Mouse (Mus musculus) embryonic facial prominence, embryonic 13.5 days (tissue): ENCODE data around the gene Skor1. TPM values are rescaled to one million over a fixed set of nuclear protein-coding genes. Genes with fewer than 3 reads are reported as not detected.

Experiments used
- ATAC-seq: fragments of 200-750 bp; cut with Nextera tagmentation; 2 replicates; pipeline ENCODE4 v1.8.0; 2017; ENCODE audit warnings: low read depth; ENCODE audit not compliant: insufficient number of reproducible peaks, insufficient read depth, low FRiP score, low TSS enrichment
- H3K27ac ChIP-seq: fragments of 300-500 bp; sonication (generic); 2 replicates; pipeline ENCODE4 v1.5.1; 2015; ENCODE audit warnings: moderate library complexity, mild to moderate bottlenecking, inconsistent platforms
- H3K27me3 ChIP-seq: fragments of 300-500 bp; sonication (generic); 2 replicates; pipeline ENCODE4 v1.6.1; 2015; ENCODE audit warnings: mild to moderate bottlenecking, inconsistent platforms
- H3K36me3 ChIP-seq: fragments of 300-500 bp; sonication (generic); 2 replicates; pipeline ENCODE4 v1.6.1; 2015; ENCODE audit warnings: mild to moderate bottlenecking, inconsistent platforms
- H3K4me1 ChIP-seq: fragments of 300-500 bp; sonication (generic); 2 replicates; pipeline ENCODE4 v1.6.1; 2015; ENCODE audit warnings: inconsistent platforms
- H3K4me2 ChIP-seq: fragments of 300-500 bp; sonication (generic); 2 replicates; pipeline ENCODE4 v1.6.1; 2015; ENCODE audit warnings: moderate library complexity, mild to moderate bottlenecking, inconsistent platforms
- H3K4me3 ChIP-seq: fragments of 300-500 bp; sonication (generic); 2 replicates; pipeline ENCODE4 v1.5.1; 2015; ENCODE audit warnings: mild to moderate bottlenecking, inconsistent platforms
- H3K9ac ChIP-seq: fragments of 300-500 bp; sonication (generic); 2 replicates; pipeline ENCODE4 v1.6.1; 2015; ENCODE audit warnings: mild to moderate bottlenecking, inconsistent platforms
- H3K9me3 ChIP-seq: fragments of 300-500 bp; sonication (generic); 2 replicates; pipeline ENCODE4 v1.6.1; 2016; ENCODE audit warnings: inconsistent platforms
- WGBS: fragments of 180-500 bp; shearing (Covaris S2); methylation state at CpG from one replicate; pipeline ENCODE4 v1.1.7; 2015; ENCODE audit warnings: mixed read lengths; 5-methylcytosine and 5-hydroxymethylcytosine counted together
- polyA plus RNA-seq: library from polyadenylated mRNA; unstranded; fragments of >200 nt; fragmentation: Nextera tagmentation; extraction: Ambion mirVana; gene quantifications from 2 replicates; pipeline ENCODE4 v1.2.1, GENCODE M21; 2015

Skor1 gene
- polyA plus RNA-seq, 1 experiment from 2014 or later = 0.58 TPM

DNA sequence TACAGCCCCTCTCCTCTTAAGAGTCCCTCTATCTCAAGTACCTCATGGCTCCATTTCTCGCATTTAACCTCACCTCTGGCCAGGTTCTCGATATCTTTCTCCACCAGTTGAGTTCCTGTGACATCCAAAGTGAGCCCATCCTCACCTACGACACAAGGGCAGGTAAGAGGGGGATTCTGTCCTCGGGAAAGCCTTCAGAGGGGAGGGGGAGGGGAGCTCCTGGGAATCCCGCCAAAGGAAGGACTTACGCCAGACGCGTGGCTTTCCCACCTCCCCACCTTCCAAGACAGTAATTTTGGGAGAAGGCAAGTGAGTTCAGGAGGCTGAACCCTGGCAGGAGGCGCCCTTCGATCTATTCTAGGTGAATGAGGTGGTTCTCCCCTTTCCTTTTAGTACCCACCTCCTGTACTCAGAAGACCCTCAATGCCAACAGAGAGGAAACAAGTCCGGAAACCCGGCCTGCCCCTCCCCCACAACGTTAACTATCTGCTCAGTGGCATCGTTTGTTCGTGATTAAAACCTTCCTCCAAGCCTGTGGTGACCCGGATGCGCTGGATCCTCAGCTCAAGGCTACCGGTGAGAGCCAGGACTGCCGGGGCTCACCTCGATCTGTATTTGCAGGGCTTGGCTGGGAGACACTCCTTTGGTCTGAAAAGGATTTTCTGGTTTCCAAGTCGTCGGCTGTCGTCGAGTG, 7.0 kb downstream of the Skor1 start:
- H3K4me1 ChIP-seq = peaks cover 75% of the 10 kb centered on the region
- 1% methylated on average over 24 of the region's 24 CpGs for WGBS
- H3K36me3 ChIP-seq = no peaks in the 10 kb centered on the region
- H3K9ac ChIP-seq = no peak overlapping the region
- no peak for ATAC-seq
- H3K4me3 ChIP-seq = peak overlapping the region; percentile 25; the same call in 1 of the 2 replicates
- no peak overlapping the region for H3K27ac ChIP-seq
- H3K27me3 ChIP-seq = peaks cover 100% of the 10 kb centered on the region
- H3K4me2 ChIP-seq = peak overlapping the region; percentile 47
- no peaks in the 10 kb centered on the region for H3K9me3 ChIP-seq

DNA sequence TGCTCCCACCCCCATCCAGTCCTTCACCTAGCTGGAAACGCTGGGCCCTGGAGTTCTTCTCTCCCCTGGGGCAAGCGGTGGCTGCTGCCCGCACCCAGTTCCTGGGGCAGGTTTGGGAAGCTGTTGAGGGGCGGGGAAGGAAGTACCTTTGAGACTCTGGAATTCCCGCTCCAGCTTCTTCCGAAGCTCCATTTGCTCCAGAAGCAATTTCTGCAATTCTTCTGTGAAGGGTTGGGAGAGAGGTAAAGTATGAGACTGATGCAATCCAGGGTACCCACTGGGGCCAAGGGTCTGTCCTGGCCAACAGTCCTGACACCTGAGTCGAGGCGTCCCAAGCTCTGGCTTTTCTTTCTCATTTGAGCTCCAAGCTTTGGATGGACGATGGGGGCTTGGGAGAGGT, 8.6 kb downstream of the Skor1 start:
- no peaks in the 10 kb centered on the region for H3K36me3 ChIP-seq
- H3K27me3 ChIP-seq = peaks cover 99% of the 10 kb centered on the region
- ATAC-seq = no peak
- no peaks in the 10 kb centered on the region for H3K9me3 ChIP-seq
- H3K4me2 ChIP-seq = no peak overlapping the region
- H3K4me1 ChIP-seq = peaks cover 72% of the 10 kb centered on the region
- no peak overlapping the region for H3K27ac ChIP-seq
- H3K9ac ChIP-seq = no peak overlapping the region
- peak overlapping the region; percentile 2; the same call in 1 of the 2 replicates for H3K4me3 ChIP-seq
- WGBS = 1% methylated on average over 9 of the region's 9 CpGs

DNA sequence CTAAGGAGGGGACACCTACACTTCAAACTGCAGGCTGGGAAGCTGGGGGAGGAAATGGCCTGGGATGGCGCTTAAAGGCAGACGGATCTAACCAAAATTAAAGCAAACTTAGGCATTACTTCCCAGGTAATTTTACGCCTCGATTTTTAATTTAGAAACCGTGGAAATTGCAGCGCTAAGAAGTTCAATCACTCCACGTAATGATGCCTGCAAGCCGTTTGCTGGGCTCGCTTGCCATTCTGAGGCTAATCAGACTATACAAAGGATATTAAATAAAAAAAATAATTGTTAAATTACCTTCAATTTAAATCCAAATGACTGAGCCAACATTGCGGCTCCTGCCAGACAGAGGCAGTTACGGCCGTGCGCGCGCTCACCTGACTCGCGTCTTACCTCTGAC, 9.1 kb downstream of the Skor1 start:
- no peak for ATAC-seq
- WGBS = 2% methylated on average over 17 of the region's 17 CpGs
- Histone ChIP-seq H3K4me1 (peaks cover 72% of the 10 kb centered on the region), H3K27me3 (peaks cover 99% of the 10 kb centered on the region), H3K4me3 (0 out of 2 replicates have a peak overlapping the region, but pooled peaks have one; percentile 2), H3K4me2 (no peak overlapping the region), H3K9ac (no peak overlapping the region), H3K36me3 (no peaks in the 10 kb centered on the region), H3K27ac (no peak overlapping the region), H3K9me3 (no peaks in the 10 kb centered on the region)

DNA sequence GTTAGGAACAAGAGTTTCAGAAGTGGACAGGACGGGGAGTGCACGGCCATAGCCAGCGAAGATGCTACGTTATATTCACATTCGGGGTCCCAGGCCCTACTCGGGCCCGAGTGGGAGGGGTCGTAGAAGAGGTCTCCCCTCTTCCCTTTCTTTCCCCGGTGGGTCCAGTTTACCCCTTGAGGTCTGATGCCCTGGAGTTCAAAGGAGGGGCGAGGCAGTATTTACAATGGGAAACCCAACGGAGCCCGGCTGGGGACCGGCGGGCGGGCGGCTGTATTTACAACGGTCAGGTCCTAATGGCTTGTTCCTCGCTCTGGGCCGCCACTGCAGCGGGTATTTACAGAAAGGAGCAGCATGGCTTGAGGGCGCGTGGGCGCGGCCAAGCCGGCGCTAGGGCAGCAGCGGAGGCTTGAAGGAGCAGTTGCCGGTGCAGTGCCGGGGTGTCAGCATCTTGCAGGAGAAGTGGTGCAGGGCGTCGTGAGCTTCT, 10.2 kb downstream of the Skor1 start:
- Histone ChIP-seq H3K27me3 (peaks cover 99% of the 10 kb centered on the region), H3K27ac (no peak overlapping the region), H3K4me2 (peak overlapping the region; percentile 44), H3K4me3 (peak overlapping the region; percentile 27), H3K36me3 (no peaks in the 10 kb centered on the region), H3K4me1 (peaks cover 72% of the 10 kb centered on the region), H3K9me3 (no peaks in the 10 kb centered on the region), H3K9ac (no peak overlapping the region)
- no peak for ATAC-seq
- under 1% methylated on average over 31 of the region's 31 CpGs for WGBS

DNA sequence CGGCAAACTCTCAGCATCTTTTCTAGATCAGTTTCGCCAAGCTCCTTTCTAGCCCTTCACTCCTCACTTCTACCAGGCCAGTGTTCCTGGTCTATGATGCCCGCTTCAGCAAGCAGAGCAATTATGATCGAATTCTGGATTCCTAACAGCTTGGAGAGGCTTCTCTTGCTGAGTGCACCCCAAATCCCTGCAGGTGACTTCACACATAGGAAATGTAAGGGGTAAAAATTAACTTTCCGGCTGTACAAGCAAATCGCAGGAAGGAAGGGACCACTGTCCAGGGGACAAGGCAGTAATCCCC, 11.2 kb downstream of the Skor1 start:
- no peak overlapping the region for H3K27ac ChIP-seq
- no peak overlapping the region for H3K4me3 ChIP-seq
- H3K36me3 ChIP-seq = no peaks in the 10 kb centered on the region
- no peaks in the 10 kb centered on the region for H3K9me3 ChIP-seq
- H3K4me2 ChIP-seq = no peak overlapping the region
- 4% methylated on average over 6 of the region's 6 CpGs for WGBS
- H3K4me1 ChIP-seq = peaks cover 65% of the 10 kb centered on the region
- H3K27me3 ChIP-seq = peaks cover 92% of the 10 kb centered on the region
- ATAC-seq = no peak
- H3K9ac ChIP-seq = no peak overlapping the region

DNA sequence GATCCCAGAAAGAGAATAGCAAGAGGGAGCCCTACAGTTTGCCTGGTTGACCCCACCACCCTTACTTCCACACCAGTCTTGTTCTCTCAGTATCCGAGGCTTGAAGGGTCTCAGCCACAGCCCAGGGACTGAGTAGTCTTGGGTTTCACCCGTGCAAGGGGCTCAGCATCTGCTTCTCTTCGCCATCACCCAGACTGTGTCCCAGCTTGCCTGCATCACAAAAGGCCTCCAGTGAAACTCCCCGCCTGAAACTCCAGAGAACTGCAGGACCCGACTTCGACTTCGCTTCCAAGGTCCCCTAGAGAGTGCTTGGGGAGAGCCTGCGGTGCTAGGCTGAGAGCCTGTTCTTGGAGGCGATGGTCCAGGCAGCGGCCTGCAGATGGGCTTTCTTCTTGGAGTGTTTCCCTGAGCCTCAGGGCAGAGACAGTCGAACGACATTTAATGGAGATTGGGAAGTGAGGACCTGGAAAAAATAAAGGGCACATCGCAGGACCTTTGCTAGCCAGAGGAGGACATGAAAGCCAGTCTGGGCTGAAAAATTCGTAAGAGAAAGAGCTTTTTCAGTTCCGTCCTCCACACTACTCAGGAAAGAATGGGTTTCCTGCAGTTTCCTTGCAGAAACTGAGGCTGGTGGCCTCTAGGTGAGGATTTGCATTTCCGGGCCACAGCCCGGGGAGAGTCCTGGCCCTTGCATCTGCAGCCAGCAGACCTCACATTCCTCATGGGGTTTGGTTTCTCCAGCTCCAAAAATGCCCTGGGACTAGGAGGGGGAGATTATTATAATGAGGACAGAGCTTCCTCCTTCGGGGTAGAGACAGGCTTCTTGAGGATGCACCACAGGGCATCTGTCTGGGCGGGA, 11.8 kb downstream of the Skor1 start:
- Histone ChIP-seq H3K27me3 (peaks cover 86% of the 10 kb centered on the region), H3K9me3 (no peaks in the 10 kb centered on the region), H3K9ac (no peak overlapping the region), H3K4me3 (no peak overlapping the region), H3K36me3 (no peaks in the 10 kb centered on the region), H3K4me1 (peaks cover 63% of the 10 kb centered on the region), H3K27ac (no peak overlapping the region), H3K4me2 (0 out of 2 replicates have a peak overlapping the region, but pooled peaks have one; percentile 1)
- WGBS = 3% methylated on average over 19 of the region's 19 CpGs
- ATAC-seq = no peak

DNA sequence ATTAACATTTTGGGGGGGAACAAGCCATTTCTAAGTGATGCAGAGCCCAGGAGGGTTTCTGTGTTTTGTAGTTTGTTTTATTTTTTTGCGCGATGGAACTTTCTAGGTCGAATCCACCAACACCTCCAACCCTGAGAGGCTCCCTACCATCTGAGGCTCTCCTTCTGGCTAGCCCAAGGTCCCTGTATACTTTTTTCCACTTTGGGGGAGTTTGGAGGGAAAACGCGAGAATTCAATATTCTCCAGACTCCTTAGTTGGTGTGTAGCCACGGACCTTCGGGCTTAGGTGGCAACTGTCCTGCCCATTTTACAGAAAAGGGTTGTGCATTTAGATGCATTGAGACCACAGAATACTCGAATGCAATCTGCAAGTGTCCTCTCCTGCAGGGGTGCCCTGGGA, 12.5 kb downstream of the Skor1 start:
- Histone ChIP-seq H3K27me3 (peaks cover 79% of the 10 kb centered on the region), H3K4me2 (no peak overlapping the region), H3K27ac (no peak overlapping the region), H3K9ac (no peak overlapping the region), H3K36me3 (no peaks in the 10 kb centered on the region), H3K9me3 (no peaks in the 10 kb centered on the region), H3K4me1 (peaks cover 68% of the 10 kb centered on the region), H3K4me3 (no peak overlapping the region)
- ATAC-seq = no peak
- WGBS = 4% methylated on average over 8 of the region's 8 CpGs

DNA sequence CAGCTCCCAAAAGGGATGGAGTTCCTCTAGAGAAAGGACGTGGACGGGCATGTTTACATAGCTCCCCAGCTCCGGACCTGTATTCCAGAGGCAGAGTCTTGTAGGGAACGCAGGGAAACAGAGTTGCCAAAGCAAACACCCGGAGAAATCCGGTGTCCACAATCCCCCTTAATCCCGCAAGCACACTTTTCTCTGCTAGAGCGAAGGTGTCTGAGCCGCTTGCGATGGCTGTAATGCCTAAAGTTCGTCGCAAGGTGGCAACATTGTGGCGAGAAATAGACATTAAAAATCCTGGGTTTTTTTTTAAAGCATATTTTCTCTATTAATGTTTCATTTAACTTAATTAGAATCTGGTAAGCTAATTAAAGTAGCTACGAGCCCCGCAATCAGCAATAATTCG, 13.0 kb downstream of the Skor1 start:
- peaks cover 69% of the 10 kb centered on the region for H3K4me1 ChIP-seq
- H3K36me3 ChIP-seq = no peaks in the 10 kb centered on the region
- H3K4me2 ChIP-seq = peak overlapping the region; percentile 62
- under 1% methylated on average over 16 of the region's 16 CpGs for WGBS
- H3K4me3 ChIP-seq = peak overlapping the region; percentile 37
- ATAC-seq = no peak
- no peak overlapping the region for H3K27ac ChIP-seq
- H3K27me3 ChIP-seq = peaks cover 75% of the 10 kb centered on the region
- 0 out of 2 replicates have a peak overlapping the region, but pooled peaks have one; percentile 32 for H3K9ac ChIP-seq
- no peaks in the 10 kb centered on the region for H3K9me3 ChIP-seq

DNA sequence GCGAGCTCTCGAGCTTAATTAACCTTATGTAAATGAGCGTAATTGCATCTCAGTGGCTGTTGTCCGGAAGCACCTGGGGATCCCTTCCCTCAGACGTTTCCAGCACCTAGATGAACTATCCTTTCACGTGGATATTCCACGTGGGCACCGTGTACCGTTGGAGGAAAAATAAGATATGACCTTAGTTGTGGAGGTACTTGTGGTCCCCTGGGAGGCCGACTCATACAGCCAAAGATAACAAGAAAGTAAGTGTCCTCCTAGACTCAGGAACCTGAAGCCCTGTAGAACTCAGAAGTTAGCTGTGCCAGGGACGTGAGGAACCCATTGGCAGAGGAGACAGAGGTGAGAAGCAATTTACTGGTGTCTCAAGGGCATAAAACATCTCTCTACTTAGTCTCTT, 13.4 kb downstream of the Skor1 start:
- ATAC-seq = no peak
- H3K4me1 ChIP-seq = peaks cover 69% of the 10 kb centered on the region
- WGBS = 2% methylated on average over 11 of the region's 11 CpGs
- no peaks in the 10 kb centered on the region for H3K9me3 ChIP-seq
- H3K4me3 ChIP-seq = peak overlapping the region; percentile 37
- no peaks in the 10 kb centered on the region for H3K36me3 ChIP-seq
- 0 out of 2 replicates have a peak overlapping the region, but pooled peaks have one; percentile 32 for H3K9ac ChIP-seq
- no peak overlapping the region for H3K27ac ChIP-seq
- peaks cover 70% of the 10 kb centered on the region for H3K27me3 ChIP-seq
- peak overlapping the region; percentile 62 for H3K4me2 ChIP-seq

DNA sequence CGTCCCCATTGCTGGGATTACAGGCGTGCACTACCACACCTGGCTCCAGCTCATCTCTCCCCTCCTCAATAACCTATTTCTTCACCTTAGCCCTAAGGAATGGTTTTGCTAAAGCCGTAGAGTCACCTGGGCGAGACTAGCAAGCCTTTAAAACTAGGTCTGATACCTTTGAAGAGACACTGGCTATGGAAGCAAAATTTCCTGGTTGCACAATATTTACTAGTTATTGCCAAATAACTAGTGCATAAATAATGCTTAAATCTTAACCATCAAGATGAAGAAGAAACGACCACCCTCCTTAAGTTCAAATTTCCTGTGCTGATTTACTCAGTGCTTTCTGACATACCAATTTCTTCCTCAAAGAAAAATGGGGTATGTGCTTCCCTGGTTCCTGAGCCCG, 15.1 kb downstream of the Skor1 start:
- 12% methylated on average over 6 of the region's 6 CpGs for WGBS
- Histone ChIP-seq H3K36me3 (no peaks in the 10 kb centered on the region), H3K4me3 (peak overlapping the region; percentile 67), H3K27ac (no peak overlapping the region), H3K9me3 (no peaks in the 10 kb centered on the region), H3K9ac (peak overlapping the region; percentile 61), H3K4me1 (peaks cover 56% of the 10 kb centered on the region), H3K4me2 (peak overlapping the region; percentile 74), H3K27me3 (peaks cover 53% of the 10 kb centered on the region)
- ATAC-seq = no peak

DNA sequence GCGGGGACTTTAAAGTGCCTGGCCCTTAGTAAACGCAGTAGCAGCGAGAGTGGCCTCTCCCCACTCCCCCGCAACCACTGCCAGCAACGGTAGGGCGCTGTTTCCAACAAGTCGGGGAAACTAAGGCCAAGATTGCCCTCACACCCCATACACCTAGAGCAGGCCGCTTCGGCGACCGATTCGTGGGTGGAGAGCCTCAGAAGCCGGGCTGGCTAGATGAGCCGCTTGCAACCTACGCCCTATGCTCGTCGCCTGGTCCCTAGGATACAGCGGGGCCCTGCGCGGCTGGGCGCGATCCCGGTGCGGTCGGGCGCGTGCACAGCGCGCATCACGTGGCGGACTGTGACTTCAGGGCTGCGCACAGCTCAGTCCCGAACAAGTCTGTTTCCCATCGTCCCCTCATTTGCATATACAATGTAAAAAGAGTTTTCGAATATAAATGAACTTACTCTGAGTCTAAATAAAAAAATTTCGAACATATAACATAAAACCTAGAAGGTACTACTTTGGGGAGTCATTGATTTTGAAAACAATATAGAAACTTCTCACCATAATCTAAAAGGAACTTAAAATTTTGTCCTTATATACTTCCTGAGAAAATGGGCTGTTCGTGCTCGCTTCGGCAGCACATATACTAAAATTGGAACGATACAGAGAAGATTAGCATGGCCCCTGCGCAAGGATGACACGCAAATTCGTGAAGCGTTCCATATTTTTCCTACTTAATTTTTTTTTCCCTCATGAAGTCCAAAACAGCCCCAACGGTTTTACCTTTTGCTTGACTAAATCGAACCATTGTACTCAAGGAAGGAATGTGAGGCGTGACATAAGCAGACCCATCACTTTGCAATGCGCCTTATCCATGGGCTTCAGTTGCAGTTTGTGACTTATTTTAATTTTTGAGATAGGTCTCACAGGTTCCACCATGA, 15.8 kb downstream of the Skor1 start:
- H3K4me1 ChIP-seq = peaks cover 52% of the 10 kb centered on the region
- ATAC-seq = peak; percentile 92
- H3K9me3 ChIP-seq = no peaks in the 10 kb centered on the region
- peaks cover 46% of the 10 kb centered on the region for H3K27me3 ChIP-seq
- H3K36me3 ChIP-seq = no peaks in the 10 kb centered on the region
- 1% methylated on average over 48 of the region's 48 CpGs for WGBS
- H3K4me3 ChIP-seq = peak overlapping the region; percentile 67
- peak overlapping the region; percentile 83 for H3K9ac ChIP-seq
- peak overlapping the region; percentile 83 for H3K4me2 ChIP-seq
- peak overlapping the region; percentile 84 for H3K27ac ChIP-seq
